Mouse (Mus musculus): Measurements from ENCODE around the gene Abcf1. TPM values are rescaled to one million over a fixed set of nuclear protein-coding genes. Genes with fewer than 3 reads are reported as not detected.
A peak's percentile ranks its signal among the peaks of the same experiment; 100 is the strongest.

Gene Abcf1
- polyA plus RNA-seq, 1 experiment from 2014 or later, result 73.9 TPM

DNA sequence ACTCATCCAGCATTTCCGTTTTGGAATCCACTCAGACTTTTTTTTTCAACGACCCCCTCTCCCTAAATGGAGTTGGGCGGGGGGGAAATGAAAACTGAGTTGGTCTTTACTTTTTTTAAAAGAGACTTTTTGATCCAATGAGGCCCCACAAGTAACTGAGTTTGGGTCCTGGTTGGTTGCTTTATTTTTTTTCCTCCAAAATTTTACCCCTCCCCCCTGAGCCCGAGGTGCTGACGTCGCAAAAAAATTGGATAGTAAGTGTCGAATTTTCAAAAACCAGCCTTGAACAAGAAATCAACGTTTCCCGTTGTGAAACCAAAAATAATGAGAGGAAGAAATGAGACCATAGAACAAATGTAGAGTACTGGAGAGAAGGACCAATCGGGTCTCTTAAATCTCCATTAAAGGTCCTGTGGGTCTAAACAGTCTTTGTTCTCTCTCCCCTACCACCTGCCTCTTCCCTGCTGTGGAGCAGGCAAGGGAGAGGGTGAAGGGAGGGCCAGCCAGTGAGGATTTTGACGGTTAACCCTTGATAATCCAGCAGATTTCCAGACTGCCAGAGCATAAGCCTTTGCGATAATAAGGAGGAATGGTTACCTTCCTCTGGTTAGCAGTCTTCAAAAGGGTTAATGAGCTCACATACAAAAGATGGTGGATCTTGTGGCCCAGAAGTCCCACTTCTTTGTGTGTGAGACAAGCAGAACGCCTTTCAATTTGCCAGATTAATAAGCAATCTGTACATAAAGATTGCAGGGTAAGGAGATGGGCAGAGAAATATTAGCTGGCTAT is 51.9 kb downstream of the Abcf1 start:
- Histone ChIP-seq H3K4me1 (ENCODE audit: control insufficient read depth, insufficient read depth, low read depth, low read length) (peaks cover 33% of the 10 kb centered on the region), H3K4me3 (ENCODE audit: low read length) (peak overlapping the region; percentile 67), H3K4me2 (ENCODE audit: low read length) (peak overlapping the region; percentile 87), H3K9me3 (ENCODE audit: control insufficient read depth, low read length) (no peaks in the 10 kb centered on the region), H3K27ac (ENCODE audit: low read depth, low read length) (peak overlapping the region; percentile 91), H3K9ac (ENCODE audit: low read depth, low read length) (peak overlapping the region; percentile 88), H3K27me3 (replicated peaks; ENCODE audit: control insufficient read depth, insufficient read depth, low read length) (no peaks in the 10 kb centered on the region), H3K36me3 (ENCODE audit: control insufficient read depth, insufficient read depth, low read length) (no peaks in the 10 kb centered on the region; the same call in 1 of the 2 replicates)
- under 1% methylated on average over 13 of the region's 13 CpGs for WGBS
- ATAC-seq, result peak; percentile 7

GRCm38 (mm10) chr17:35917143-35917462 is 52.5 kb downstream of the Abcf1 start:
- ATAC-seq, result no peak
- peaks cover 31% of the 10 kb centered on the region for H3K4me1 ChIP-seq (ENCODE audit: control insufficient read depth, insufficient read depth, low read depth, low read length)
- no peaks in the 10 kb centered on the region; the same call in 1 of the 2 replicates for H3K36me3 ChIP-seq (ENCODE audit: control insufficient read depth, insufficient read depth, low read length)
- peak overlapping the region; percentile 91 for H3K27ac ChIP-seq (ENCODE audit: low read depth, low read length)
- peak overlapping the region; percentile 67 for H3K4me3 ChIP-seq (ENCODE audit: low read length)
- no peaks in the 10 kb centered on the region for H3K27me3 ChIP-seq (replicated peaks; ENCODE audit: control insufficient read depth, insufficient read depth, low read length)
- peak overlapping the region; percentile 87 for H3K4me2 ChIP-seq (ENCODE audit: low read length)
- peak overlapping the region; percentile 88 for H3K9ac ChIP-seq (ENCODE audit: low read depth, low read length)
- 0% methylated on average over 8 of the region's 8 CpGs for WGBS
- no peaks in the 10 kb centered on the region for H3K9me3 ChIP-seq (ENCODE audit: control insufficient read depth, low read length)

DNA sequence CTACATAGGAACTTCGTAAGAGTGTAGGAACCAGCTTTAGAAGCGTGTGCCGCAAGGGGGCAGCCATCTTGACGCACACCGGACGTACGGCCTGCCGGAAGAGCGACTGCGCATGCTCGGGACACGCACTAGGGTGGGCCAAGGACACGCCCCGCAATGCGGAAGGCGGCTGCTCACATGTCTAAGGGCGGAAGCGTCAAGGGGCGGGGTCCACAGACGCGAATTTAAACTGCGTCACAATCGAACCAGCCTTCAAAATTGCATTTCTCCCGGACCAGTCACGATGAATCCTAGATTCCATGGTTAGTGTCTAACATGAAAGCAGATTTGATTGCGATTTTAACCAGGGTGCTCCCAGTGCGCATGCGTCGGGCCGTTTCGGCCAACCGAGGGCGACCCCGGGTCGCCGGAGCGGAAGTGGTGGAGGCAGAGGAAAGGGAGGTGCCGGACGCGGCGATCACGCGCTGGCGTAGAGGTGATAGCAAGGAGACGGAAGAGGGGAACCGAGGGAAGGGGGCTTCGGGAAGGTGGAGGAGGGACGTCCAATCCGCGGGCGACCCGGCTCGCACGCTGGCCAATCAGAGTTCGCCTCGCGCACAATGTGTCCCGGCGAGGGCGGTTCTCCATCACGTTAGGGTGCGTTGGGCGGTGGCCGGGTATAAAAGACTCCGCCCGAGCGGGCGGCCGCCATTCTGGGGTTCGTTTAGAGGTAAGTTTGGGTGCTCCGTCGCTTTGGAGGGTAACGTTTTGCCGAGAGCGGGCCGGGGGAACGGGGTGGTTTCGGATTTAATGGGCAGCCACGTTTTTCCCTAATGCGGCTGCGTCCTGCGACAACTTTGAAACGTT is 53.0 kb downstream of the Abcf1 start, which contains the start of the genes Mrps18b and Ppp1r10:
Gene Mrps18b (minus strand): TSS at position 93 of the 846 bp plus-strand sequence.
Gene Ppp1r10 (plus strand): TSS at position 138 of the 846 bp plus-strand sequence.
- peak within 1 kb of the TSS; percentile 67 for H3K4me3 ChIP-seq (ENCODE audit: low read length)
- H3K9ac ChIP-seq (ENCODE audit: low read depth, low read length), result peak within 1 kb of the TSS; percentile 88
- peaks cover 26% of the 10 kb centered on the region for H3K4me1 ChIP-seq (ENCODE audit: control insufficient read depth, insufficient read depth, low read depth, low read length)
- under 1% methylated on average over 83 of the region's 83 CpGs for WGBS
- peak within 1 kb of the TSS; percentile 88 for H3K4me2 ChIP-seq (ENCODE audit: low read length)
- peak; percentile 95 for ATAC-seq
- H3K27ac ChIP-seq (ENCODE audit: low read depth, low read length), result peak within 1 kb of the TSS; percentile 91
- no peaks in the 10 kb centered on the region for H3K9me3 ChIP-seq (ENCODE audit: control insufficient read depth, low read length)
- no peaks in the 10 kb centered on the region for H3K27me3 ChIP-seq (replicated peaks; ENCODE audit: control insufficient read depth, insufficient read depth, low read length)
- no peaks in the 10 kb centered on the region; the same call in 1 of the 2 replicates for H3K36me3 ChIP-seq (ENCODE audit: control insufficient read depth, insufficient read depth, low read length)

GRCm38 (mm10) chr17:35915538-35916296 is 53.8 kb downstream of the Abcf1 start:
- H3K4me1 ChIP-seq (ENCODE audit: control insufficient read depth, insufficient read depth, low read depth, low read length), result peaks cover 22% of the 10 kb centered on the region
- H3K27me3 ChIP-seq (replicated peaks; ENCODE audit: control insufficient read depth, insufficient read depth, low read length), result no peaks in the 10 kb centered on the region
- peak overlapping the region; percentile 91 for H3K27ac ChIP-seq (ENCODE audit: low read depth, low read length)
- peak overlapping the region; percentile 68 for H3K9ac ChIP-seq (ENCODE audit: low read depth, low read length)
- no peaks in the 10 kb centered on the region for H3K9me3 ChIP-seq (ENCODE audit: control insufficient read depth, low read length)
- peak overlapping the region; percentile 88 for H3K4me2 ChIP-seq (ENCODE audit: low read length)
- H3K36me3 ChIP-seq (ENCODE audit: control insufficient read depth, insufficient read depth, low read length), result no peaks in the 10 kb centered on the region; the same call in 1 of the 2 replicates
- WGBS, result 4% methylated on average over 28 of the region's 28 CpGs
- peak; percentile 24 for ATAC-seq
- H3K4me3 ChIP-seq (ENCODE audit: low read length), result peak overlapping the region; percentile 67

DNA sequence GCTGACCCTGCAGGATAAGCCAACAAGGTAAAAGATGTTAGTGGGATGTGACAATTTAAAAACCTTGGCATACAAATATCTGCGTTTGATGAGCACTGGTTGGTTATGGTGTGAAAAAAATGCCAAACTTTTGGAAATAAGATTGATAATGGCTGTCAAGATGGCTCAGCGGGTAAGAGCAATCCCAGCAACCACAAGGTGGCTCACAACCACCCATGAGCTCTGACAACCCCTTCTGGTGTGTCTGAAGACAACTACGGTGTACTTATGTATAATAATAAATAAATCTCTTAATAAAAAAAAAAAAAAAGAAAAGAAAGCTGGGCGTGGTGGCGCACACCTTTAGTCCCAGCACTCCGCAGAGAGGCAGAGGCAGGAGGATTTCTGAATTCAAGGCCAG is 54.6 kb downstream of the Abcf1 start:
- Histone ChIP-seq H3K27me3 (replicated peaks; ENCODE audit: control insufficient read depth, insufficient read depth, low read length) (no peaks in the 10 kb centered on the region), H3K9ac (ENCODE audit: low read depth, low read length) (no peak overlapping the region; the same call in 1 of the 2 replicates), H3K36me3 (ENCODE audit: control insufficient read depth, insufficient read depth, low read length) (no peaks in the 10 kb centered on the region; the same call in 1 of the 2 replicates), H3K9me3 (ENCODE audit: control insufficient read depth, low read length) (no peaks in the 10 kb centered on the region), H3K4me2 (ENCODE audit: low read length) (peak overlapping the region; percentile 88), H3K27ac (ENCODE audit: low read depth, low read length) (no peak overlapping the region), H3K4me3 (ENCODE audit: low read length) (no peak overlapping the region), H3K4me1 (ENCODE audit: control insufficient read depth, insufficient read depth, low read depth, low read length) (peaks cover 15% of the 10 kb centered on the region)
- ATAC-seq, result no peak
- 85% methylated on average over 6 of the region's 6 CpGs for WGBS

GRCm38 (mm10) chr17:35909919-35910369 is 59.6 kb downstream of the Abcf1 start, which contains the start of gene Atat1:
TSS of gene Atat1 (minus strand) at chr17:35910075.
- Histone ChIP-seq H3K27me3 (replicated peaks; ENCODE audit: control insufficient read depth, insufficient read depth, low read length) (no peaks in the 10 kb centered on the region), H3K9me3 (ENCODE audit: control insufficient read depth, low read length) (no peaks in the 10 kb centered on the region), H3K36me3 (ENCODE audit: control insufficient read depth, insufficient read depth, low read length) (peaks cover 16% of the 10 kb centered on the region), H3K4me3 (ENCODE audit: low read length) (peak within 1 kb of the TSS; percentile 70), H3K4me2 (ENCODE audit: low read length) (peak within 1 kb of the TSS; percentile 83), H3K4me1 (ENCODE audit: control insufficient read depth, insufficient read depth, low read depth, low read length) (peaks cover 16% of the 10 kb centered on the region), H3K27ac (ENCODE audit: low read depth, low read length) (peak within 1 kb of the TSS; percentile 87), H3K9ac (ENCODE audit: low read depth, low read length) (peak within 1 kb of the TSS; percentile 84)
- ATAC-seq, result peak; percentile 91
- WGBS, result 3% methylated on average over 25 of the region's 25 CpGs

DNA sequence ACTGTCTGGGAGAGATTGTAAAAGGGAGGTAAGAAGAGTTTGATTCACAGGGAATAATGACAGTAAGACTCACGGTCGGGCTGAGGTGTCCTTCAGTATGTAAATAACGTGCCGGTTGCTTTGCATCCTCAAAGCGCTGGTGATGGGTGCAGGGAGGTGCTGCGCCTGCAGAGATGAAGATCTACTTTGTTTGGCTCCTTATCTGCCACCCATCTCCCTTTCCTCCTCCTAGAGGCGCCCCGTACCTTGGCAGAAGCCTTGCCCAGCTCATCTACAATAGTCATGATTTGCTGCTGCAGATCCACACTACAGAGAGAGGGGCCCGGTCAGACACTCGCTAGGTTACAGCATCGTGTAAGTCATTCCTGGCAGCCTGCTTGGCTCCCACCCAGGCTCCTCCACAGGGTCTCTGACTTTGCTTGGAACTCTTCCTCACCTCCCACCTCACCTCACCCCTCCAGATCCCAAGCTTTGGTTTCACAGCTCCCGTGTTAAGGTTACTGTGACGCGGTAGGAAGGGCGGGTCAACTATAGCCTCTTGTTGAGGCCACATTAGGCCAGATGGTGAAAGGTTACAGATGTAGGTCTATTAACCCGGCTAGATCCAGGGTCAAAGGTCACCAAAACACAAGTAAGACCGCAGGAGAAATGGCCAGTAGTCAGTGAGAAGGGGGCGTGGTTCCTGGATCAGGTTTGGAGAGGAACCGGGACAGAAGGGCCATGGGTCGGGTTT is 60.2 kb downstream of the Abcf1 start:
- Histone ChIP-seq H3K4me3 (ENCODE audit: low read length) (peak overlapping the region; percentile 70), H3K4me2 (ENCODE audit: low read length) (peak overlapping the region; percentile 83), H3K27me3 (replicated peaks; ENCODE audit: control insufficient read depth, insufficient read depth, low read length) (no peaks in the 10 kb centered on the region), H3K36me3 (ENCODE audit: control insufficient read depth, insufficient read depth, low read length) (peaks cover 18% of the 10 kb centered on the region), H3K9me3 (ENCODE audit: control insufficient read depth, low read length) (no peaks in the 10 kb centered on the region), H3K9ac (ENCODE audit: low read depth, low read length) (peak overlapping the region; percentile 84), H3K4me1 (ENCODE audit: control insufficient read depth, insufficient read depth, low read depth, low read length) (peaks cover 16% of the 10 kb centered on the region), H3K27ac (ENCODE audit: low read depth, low read length) (peak overlapping the region; percentile 87)
- ATAC-seq, result peak; percentile 46
- 18% methylated on average over 20 of the region's 20 CpGs for WGBS

DNA sequence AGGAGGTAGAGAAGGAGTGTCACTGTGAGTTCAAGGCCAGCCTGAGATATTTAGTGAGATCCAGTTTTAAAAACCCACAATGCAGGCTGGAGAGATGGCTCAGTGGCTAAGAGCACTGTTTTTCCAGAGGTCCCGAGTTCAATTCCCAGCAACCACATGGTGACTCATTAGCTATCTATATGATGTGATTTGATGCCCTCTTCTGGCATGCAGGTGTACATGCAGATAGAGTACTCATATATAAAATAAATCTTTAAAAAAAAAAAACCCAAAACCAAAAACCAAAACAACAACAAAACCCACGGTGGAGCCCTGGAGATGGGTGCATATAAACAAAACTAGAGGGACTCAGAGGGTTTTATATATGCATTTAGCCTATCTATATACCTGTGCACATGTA is 62.0 kb downstream of the Abcf1 start:
- H3K4me1 ChIP-seq (ENCODE audit: control insufficient read depth, insufficient read depth, low read depth, low read length), result peaks cover 16% of the 10 kb centered on the region
- no peaks in the 10 kb centered on the region for H3K27me3 ChIP-seq (replicated peaks; ENCODE audit: control insufficient read depth, insufficient read depth, low read length)
- H3K36me3 ChIP-seq (ENCODE audit: control insufficient read depth, insufficient read depth, low read length), result peaks cover 30% of the 10 kb centered on the region
- peak overlapping the region; percentile 83; the same call in 1 of the 2 replicates for H3K4me2 ChIP-seq (ENCODE audit: low read length)
- no peak overlapping the region for H3K4me3 ChIP-seq (ENCODE audit: low read length)
- H3K27ac ChIP-seq (ENCODE audit: low read depth, low read length), result no peak overlapping the region
- no peaks in the 10 kb centered on the region for H3K9me3 ChIP-seq (ENCODE audit: control insufficient read depth, low read length)
- ATAC-seq, result no peak
- 74% methylated on average over 2 of the region's 2 CpGs for WGBS
- no peak overlapping the region for H3K9ac ChIP-seq (ENCODE audit: low read depth, low read length)
